Mouse (Mus musculus) G1E (cell line): ENCODE results near the gene Cog5.

Source experiments
- GATA1 ChIP-seq: IDR thresholded peaks from 2 replicates; pipeline ENCODE4 v1.6.1; 2012; ENCODE audit warnings: borderline replicate concordance, low read length, inconsistent platforms, mixed read lengths
- GATA2 ChIP-seq: IDR thresholded peaks from 2 replicates; pipeline ENCODE4 v1.6.1; 2012; ENCODE audit warnings: low read depth, low read length, inconsistent platforms, borderline replicate concordance

GRCm38 (mm10) chr12:31825821-31826220 is 171.2 kb downstream of the Cog5 start:
- TF ChIP-seq GATA1 (no peak), GATA2 (no peak)
